Mouse (Mus musculus) 3T3-L1 (cell line): ENCODE measurements around the gene Cbl.
A peak's percentile ranks its signal among the peaks of the same experiment; 100 is the strongest.

Experiments used
- DNase-seq: peaks from one replicate; pipeline ENCODE4 v3.0.0-alpha.2; 2015; ENCODE audit warnings: low read depth, low spot score

The Cbl gene

DNA sequence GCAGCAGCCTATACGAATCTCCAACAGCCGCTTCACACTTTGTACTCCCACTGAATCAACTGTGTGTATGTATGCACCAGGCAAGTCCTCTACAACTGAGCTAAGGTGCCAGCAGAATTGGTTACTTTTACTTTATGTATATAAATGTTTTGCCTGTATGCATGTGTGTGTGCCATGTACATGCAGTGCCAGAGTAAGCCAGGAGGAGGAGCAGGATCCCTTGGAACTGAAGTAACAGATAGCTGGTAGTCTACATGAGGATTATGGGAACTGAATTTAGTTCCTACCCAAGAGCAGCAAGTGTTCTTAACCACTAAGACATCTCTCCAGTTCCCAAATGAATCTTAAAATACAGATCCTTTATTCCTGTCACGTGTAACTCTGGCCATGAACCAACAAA is 51.6 kb downstream of the Cbl start:
- peak; percentile 60 for DNase-seq

DNA sequence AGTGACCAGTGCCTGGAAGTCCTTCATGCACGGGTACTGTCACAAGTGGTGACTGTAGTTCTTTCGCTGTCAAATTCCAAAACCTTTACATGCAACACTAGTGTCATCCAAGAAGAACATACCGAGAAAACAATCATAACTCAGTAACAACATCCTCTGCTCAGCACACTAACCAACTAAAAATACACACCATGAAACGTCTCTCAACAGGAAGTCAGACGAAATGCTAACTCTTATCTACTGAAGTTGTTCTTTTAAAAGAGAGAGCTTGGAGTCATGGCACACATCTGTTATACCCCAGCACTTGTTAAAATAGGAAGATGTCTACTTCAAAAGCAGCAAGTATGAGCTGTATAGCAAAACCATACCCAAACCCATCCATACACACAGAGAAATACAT is 52.3 kb downstream of the Cbl start:
- no peak for DNase-seq

DNA sequence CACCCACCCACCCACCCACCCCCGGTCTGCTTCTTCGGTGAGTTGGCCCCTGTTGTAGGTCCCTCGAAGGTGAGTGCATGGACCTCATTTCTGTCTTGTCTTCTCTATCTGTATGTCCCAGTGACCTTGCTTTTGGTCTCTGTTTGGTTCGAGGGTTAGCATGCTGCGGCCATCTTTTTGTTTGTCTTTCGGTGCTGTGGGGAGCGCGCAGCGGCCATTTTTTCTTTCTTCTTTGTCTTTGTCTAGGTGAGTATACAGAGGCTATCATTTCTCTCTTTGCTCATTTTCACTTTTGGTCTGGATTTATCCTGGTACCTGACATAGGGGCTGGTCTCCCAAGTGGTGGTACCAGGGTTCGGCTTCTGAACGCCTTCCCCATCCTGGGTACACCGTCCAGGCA is 55.0 kb downstream of the Cbl start:
- no peak for DNase-seq

DNA sequence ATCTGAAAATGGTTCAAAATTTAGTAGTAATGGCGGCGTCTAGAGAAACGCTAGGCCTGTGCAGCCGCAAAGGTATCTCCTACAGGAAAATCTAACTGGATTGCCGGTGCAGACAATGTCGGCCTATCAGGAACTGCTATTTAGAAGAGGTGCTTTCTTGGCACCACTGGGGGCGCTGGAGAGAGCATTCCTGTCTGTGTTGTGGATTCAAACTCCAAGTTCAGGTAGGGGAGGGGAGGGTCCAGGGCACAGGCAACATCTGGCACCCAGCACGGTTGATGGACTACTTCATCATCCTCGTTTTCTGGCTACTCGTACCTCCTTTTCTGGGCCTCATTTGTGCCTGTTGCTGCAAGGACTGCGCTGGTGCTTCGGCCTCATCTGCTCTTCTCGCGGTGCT is 55.5 kb downstream of the Cbl start:
- DNase-seq, result peak; percentile 36

DNA sequence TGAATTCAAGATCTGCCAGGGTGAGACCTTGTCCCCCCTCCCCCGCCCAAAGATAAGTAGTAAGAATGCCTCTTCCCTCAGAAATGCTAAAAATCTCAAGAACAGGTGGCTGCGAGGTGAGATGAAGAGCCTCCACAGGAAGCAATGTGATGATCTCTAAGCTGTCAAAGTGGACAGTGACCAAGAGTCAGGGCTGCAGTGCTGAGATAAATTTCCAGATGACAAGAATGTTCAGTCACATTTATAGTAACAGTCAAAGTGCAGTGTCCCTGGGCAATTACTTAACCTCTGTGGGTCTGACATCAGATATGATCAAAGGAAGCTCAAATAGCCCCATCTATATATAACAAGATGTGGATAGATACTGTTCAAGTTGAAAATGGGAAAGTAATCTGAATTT is 56.4 kb downstream of the Cbl start:
- DNase-seq, result no peak

DNA sequence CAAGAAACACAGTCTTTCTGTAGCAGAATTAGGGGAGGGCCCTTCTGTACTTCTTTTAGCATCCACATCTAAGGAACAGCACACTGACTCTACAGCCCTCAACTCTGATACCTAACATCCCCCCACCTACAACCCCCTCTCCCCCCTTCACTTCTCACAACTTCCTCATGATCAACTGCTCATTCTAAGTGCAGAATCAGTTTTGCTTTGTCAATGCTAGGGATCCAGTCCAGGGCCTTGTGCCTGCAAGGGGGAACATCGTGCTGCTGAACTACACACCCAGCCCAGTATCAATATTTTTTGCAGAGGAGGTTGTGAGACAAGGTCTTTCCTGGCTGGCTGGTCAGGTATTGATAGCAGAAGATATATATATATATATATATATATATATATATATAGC is 57.9 kb downstream of the Cbl start:
- no peak for DNase-seq

DNA sequence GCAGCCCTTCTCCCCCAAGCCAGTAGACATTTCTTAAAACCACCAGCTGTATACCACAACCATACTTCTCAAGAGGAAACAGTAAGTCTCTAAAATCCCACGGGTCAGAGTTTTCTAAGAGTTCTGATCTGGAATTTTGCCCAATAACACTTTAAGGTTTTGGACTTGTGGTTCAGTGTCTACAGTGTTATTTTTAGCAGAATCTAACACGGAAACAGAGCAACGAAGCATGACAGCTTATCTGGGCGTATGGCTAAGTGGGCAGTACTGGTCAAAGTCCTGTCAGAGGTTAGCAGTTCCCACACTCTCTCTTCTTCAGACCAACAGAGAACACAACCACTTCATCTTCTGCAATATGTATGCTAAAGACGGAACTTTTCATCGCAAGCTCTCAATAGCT is 58.3 kb downstream of the Cbl start:
- DNase-seq, result no peak

DNA sequence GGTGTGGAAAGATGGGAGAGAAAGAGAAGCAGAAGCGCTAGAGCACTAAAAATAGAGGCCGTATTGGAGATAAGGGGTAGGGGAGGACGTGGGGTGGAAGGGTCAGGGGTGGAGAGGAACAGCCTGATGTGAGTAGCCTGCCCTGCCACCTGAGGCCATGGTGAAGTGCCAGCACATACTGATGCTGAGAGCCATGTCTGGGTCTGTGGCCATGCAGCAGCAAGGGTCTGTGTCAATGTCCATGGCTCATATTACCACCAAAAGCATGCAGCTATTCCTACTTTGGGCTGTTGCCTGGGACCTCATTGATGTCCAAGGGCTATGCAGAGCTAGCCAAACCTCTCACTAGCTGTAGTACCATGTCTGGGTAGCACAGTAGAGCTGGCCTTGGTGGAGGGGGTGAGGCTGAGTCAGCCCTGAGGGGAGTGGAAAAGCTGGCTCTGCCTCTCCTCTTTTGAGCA is 63.1 kb downstream of the Cbl start:
- no peak for DNase-seq

DNA sequence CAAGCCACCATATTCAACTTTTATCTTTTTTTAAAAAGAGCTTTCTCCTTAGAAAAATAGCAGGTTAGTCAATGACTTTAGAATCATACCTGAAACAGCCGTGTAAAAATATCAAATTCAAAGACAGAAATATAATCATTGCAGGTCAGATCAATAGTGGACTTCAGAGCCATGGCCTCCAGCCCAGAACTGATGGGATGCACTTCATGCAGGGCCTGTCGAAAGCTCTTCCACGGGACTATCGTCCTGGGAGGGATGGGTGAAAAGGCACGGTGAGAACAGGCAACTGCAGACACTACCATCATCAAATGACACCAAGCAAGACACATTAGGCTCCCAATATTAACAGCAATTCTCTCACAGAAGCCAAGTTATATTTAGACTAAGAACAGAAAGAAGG is 64.9 kb downstream of the Cbl start:
- DNase-seq, result no peak

DNA sequence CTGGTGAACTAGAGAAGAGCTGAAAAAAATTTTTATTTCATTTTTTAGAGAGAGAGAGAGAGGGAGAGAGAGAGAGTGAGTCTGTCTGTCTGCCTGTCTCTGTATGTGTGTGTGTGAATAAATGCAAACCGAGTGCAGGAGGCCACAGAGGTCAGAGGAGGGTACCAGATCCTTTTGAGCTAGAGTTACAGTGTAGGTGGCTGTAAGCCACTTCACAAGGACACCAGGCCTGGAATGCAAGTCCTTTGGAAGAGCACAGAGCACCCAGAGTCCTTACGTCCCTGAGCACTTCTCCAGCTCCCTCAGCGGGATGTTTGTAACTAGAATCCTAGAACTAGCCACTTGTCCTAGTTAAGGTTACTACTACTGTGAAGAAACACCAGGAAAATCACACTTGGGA is 74.0 kb downstream of the Cbl start:
- DNase-seq, result no peak

DNA sequence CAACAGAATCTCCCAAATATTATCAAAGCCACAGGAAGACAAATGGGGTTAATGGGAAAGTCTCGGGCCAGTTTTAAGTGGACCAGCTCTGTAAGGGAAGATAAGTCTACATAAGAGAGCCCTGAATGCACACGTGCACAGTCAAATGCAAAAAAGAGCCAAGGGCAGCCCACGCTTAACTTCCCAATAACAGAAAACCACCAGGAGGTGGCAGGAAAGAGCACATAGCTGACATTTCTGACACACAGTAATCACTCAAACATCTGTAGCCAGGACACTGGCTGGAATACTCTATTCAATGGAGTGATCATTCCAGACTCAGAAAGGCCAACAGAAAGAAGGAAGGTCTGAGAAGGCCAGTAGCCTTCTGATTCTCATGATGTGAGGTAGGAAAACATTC is 86.6 kb downstream of the Cbl start:
- DNase-seq, result peak; percentile 48

DNA sequence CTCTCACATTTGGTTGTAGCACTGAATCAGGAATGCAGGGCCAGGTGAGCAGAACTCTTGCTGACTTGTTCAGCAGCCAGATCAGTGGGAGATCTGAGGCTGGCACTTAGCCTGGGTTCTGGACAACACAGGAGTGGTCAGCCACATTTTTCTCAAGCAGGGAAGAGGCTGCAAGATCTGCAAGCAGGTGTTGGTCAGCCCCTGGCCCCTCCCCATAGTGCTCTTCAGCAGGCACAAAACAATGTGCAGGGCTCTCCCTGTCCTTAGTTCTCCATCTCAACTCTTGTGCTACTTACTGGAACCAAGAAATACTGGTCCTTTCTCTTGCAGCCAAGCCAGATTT is 89.2 kb downstream of the Cbl start:
- DNase-seq, result no peak

DNA sequence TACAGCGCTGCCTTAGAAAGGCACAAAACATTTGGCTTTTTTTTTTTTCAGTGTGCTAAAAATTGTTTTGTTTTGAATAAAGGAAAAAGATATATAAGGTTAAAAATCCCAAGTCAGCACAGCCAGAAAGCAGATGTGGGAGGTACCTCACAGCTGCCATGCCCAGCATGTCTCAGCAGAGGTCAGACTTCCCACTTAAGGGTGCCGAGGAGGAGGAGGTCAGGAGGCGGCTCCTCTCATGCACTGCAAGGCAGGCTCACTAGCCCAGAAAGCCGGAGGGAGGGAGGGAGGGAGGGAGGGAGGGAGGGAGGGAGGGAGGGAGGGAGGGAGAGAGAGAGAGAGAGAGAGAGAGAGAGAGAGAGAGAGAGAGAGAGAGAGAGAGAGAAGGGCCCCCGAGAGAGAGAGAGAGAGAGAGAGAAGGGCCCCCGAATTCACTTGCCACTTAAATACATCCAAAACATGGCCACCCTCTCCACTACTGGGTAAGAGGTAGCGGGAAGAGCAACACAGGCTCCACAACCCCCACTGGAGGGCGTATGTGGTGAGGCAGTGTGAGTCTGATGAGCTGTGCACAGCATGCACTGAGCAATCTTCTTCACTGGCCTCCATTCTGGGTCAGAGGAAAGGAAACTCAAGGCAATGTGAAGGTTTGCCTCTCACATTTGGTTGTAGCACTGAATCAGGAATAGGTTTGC is 89.7 kb downstream of the Cbl start:
- DNase-seq, result no peak

DNA sequence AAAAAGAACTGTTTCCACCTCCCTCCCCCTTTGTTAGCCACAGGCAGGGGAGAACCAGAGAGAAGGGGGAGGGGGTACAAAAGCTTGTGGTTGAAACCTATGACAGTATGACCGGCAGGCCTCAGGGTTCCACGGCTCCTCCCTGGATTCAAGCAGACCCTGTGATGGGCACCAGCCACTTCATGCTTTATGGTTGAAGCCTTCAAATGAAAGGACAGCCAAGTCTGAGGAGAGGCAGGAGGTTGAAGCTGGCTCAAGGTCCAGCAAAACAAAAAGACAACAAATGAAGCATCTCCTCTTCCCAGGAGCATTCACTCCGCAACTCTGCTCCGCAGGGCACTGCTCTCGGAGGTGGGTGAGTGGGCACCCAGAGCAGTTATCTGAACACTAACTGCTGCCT is 90.4 kb downstream of the Cbl start:
- no peak for DNase-seq

DNA sequence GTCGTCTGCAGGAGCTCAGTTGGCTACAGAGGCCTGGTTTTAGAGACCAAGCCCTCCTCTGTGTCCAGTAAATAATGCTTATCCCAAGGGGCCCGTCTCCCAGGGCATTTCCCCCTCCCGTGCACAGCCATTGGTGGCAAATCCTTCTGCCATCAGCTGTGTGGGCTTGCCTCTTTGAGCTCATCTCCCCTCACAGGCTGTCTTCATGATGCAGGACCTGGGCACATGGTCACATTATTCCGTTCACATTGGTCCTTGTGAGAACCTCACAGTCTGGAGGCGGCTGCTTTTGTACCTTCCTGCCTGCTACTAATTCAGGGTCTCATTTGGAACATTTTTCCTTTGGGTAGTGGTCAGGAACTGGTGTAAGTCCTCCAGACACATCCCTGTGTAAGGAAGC is 91.9 kb downstream of the Cbl start:
- no peak for DNase-seq

DNA sequence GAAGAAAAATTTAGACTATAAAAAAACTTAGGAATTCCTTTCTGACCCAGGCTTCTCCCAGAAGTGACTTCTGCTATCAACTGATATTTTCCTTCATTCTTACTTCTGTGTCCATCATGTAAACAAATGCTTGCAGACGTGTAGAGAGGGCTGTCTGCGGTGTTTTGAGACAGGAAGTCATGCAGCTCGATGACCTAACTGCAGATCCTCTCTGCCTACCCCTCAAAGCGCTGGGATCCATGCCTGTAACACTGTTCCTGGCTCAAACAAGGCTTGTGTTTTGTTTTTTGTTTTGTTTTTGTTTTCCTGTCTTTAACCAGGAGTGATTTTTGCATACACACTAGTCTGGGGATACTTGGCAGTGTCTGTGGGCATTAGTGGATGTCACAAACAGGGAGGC is 96.0 kb downstream of the Cbl start:
- no peak for DNase-seq

DNA sequence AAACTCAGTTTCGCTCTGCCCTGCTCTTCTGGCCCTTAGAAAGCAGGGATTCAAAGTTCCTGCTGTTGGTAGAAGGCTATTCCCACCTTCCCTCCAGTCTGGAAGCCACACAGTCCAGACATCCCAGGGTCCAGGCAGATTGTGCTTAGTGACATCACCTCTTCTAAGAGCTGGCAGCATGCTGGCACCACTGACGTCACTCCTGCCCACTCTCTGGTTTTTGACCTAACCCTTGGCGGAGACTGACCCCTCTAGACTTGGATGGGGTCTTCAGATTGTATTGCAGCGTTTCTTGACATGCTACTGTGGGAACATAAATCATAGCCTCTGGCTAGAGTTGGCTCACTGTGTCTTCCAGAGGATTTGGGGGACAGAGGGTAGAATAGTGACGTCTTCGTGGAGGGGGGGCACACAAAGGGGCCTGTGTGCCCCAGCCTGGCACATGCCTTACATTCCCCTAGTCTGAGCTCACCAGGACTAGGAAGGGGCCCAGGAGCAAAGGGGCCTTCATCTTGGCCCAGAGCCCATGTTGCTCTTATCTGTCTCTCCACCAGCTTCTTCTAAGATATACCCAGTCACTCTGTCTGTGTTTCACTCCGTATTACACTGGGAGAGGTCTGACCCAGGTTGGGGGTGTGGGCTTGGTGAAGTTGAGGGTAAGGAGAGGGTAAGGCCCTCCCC is 98.0 kb downstream of the Cbl start:
- DNase-seq, result peak; percentile 14

DNA sequence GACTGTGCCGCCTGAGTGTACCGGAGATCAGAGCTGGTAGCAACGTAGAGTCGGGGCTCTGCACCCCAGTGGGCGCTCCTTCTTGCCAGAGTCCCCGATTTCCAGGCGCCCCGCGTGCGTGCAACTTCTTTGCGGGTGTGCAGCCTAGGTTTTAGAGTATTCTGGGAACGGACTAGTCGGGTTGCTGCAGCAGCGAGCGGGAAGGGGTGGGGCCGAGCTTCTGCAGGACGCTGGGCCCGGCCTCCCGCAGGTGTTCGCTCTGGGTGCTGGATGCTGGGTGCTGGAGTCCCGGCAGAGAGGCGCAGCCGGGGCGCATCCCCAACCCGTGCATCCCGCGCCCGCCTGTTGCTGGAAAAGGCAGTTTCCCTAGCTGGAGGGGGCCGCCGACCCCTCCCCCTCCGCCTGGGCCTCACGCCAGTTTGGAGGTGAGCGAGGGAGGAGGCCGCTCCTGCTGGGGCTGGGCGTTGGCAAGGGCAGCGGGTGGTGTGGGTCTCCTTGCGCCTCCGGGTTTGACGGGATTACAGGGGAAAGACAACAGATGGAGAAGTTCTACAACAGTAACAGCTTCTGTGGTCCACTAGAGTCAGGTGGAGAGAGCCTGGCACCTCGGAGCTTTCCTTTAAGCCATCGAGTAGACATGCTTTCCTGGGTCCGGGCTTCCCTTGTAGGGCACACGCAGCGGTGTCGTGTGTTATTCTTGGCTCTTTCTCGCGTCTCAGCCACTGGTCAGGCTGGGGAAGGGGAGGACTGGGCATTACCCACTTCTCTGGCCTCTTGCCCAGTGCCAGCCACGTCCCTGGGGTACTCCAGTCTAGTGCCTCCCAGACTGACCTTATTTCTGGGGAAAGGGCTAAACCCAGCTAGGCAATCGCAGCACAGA is 98.8 kb downstream of the Cbl start:
- peak; percentile 44 for DNase-seq

DNA sequence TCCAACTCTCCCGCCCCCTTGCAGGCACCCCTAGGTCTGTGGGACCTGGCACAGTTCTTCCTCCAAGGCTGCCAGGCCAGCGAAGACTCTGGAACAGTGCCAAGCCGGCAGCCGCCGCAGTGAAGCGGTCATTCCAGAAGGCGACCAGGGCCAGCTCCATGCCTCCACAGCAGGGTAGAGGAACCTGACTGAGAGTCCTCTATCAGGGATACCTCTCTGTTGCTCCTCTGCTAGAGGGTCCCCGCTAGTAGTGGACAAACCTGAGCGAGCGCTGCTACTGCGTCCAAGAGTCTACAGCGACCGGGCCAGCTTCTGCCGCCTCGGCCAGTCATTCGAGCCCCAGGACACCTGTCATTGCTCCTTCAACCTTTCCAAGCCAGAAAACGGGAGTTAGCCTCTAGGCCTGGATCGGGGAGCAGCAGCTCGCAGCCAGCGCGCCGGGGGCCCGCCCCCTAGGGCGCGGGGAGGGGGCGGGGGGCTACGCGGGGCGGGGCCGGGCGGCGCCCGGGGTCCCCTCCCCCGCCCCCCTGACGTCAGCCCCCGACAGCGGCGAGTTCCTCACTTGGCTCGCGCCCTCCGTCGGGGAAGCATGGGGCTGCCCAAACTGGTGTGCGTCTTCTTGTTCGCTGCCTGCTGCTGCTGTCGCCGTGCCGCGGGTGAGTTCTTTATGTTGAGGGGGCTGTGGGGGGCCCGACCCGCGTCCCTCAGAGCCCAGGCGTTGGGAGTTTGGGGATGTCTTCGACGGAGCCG is 99.6 kb downstream of the Cbl start, which contains the start of gene Mcam:
TSS of gene Mcam (plus strand) at position 369 of the 750 bp plus-strand sequence.
- DNase-seq, result no peak

DNA sequence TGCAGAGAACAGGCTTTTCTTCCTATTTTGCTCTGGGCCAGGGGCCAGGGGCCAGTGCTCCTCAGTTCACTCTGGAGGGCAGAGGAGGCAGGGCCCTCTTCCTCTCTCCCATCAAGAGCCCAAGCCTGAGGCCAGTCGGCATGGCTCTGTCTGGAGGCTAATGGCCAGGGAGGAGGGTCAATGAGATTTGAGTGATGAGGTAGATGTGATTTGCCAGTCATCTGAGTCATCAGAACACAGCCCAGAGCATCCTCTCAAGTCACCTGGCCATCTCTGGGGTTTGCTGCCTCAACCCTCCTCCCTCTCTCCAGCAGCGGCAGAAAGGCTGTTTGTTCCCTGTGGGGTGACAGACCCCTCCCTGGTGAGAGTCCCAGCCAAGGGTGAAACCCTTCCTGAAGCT is 100.6 kb downstream of the Cbl start:
- DNase-seq, result peak; percentile 46

DNA sequence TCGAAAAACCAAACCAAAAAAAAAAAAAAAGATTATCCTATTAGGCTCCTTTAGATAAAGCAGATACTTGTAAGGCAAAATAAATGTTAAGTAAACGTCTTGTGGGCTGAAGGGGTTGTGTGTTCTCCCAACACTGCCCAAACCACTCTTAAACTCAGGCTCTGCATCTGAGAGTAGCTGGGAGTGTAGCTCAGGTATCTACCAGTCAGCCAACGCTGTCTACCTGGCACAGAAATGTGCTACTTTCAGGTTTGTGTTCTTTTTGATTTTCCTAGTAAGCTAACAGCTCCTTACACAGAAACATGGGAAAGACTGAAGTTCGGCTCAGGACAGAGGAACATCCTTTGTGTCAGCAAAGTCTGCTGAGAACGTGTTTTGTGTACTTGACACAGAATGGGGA is 101.6 kb downstream of the Cbl start:
- no peak for DNase-seq

DNA sequence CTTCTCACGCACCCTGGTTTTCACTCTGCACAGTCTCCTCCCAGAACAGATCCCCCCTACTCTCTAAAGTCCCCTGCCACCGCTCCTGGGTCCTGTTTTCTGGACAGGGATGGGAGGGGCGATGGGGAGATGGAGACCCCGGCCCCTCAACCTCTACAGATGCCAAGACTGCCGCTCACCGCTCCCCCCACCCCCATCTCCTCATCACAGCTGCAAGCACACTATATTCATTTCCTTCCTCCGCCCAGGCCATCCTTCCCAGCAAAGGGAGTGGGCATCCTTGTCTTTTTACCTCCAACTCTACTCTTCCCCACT is 102.6 kb downstream of the Cbl start:
- no peak for DNase-seq
